Mouse (Mus musculus) embryonic facial prominence, embryonic 14.5 days (tissue): ENCODE results near the gene Emd. TPM values are rescaled to one million over a fixed set of nuclear protein-coding genes. Genes with fewer than 3 reads are reported as not detected.

Experiments
- ATAC-seq: fragments of 200-750 bp; cut with Nextera tagmentation; 2 replicates; pipeline ENCODE4 v1.8.0; 2017; ENCODE audit warnings: low read depth, moderate number of reproducible peaks, moderate TSS enrichment
- DNase-seq: peaks from one replicate; pipeline ENCODE4 v3.0.0-alpha.2; 2015; ENCODE audit warnings: low spot score
- H3K27ac ChIP-seq: fragments of 300-500 bp; sonication (generic); replicated peaks from 2 replicates; pipeline ENCODE4 v1.5.1; 2014; ENCODE audit warnings: low read depth, mild to moderate bottlenecking, low read length, moderate library complexity
- H3K27me3 ChIP-seq: fragments of 300-500 bp; sonication (generic); replicated peaks from 2 replicates; pipeline ENCODE4 v1.6.1; 2014; ENCODE audit warnings: low read length; ENCODE audit not compliant: control insufficient read depth, insufficient read depth
- H3K36me3 ChIP-seq: fragments of 300-500 bp; sonication (generic); 2 replicates; pipeline ENCODE4 v1.6.1; 2014; ENCODE audit warnings: low read length, mixed read lengths; ENCODE audit not compliant: control insufficient read depth, insufficient read depth
- H3K4me1 ChIP-seq: fragments of 300-500 bp; sonication (generic); 2 replicates; pipeline ENCODE4 v1.6.1; 2014; ENCODE audit warnings: antibody characterized with exemption, low read length; ENCODE audit not compliant: control insufficient read depth, insufficient read depth
- H3K4me2 ChIP-seq: fragments of 300-500 bp; sonication (generic); 2 replicates; pipeline ENCODE4 v1.6.1; 2014; ENCODE audit warnings: low read depth, mild to moderate bottlenecking, low read length, moderate library complexity, mixed read lengths
- H3K4me3 ChIP-seq: fragments of 300-500 bp; sonication (generic); 2 replicates; pipeline ENCODE4 v1.5.1; 2014; ENCODE audit warnings: low read depth, mild to moderate bottlenecking, low read length
- H3K9ac ChIP-seq: fragments of 300-500 bp; sonication (generic); 2 replicates; pipeline ENCODE4 v1.6.1; 2014; ENCODE audit warnings: low read depth, mild to moderate bottlenecking, low read length, moderate library complexity, mixed read lengths
- H3K9me3 ChIP-seq: fragments of 300-500 bp; sonication (generic); 2 replicates; pipeline ENCODE4 v1.6.1; 2016; ENCODE audit warnings: low read length; ENCODE audit not compliant: control insufficient read depth
- WGBS: fragments of 180-500 bp; shearing (Covaris S2); extraction: QIAGEN DNeasy Blood & Tissue Kit; methylation state at CpG from one replicate; pipeline ENCODE4 v1.1.7; 2014; 5-methylcytosine and 5-hydroxymethylcytosine counted together
- polyA plus RNA-seq: library from polyadenylated mRNA; unstranded; fragments of >200 nt; fragmentation: Nextera tagmentation; extraction: Ambion mirVana; gene quantifications from 2 replicates; pipeline ENCODE4 v1.2.1, GENCODE M21; 2014

Emd gene
- polyA plus RNA-seq, 1 experiment from 2014 or later = 26.9 TPM

GRCm38 (mm10) chrX:74244614-74245083 is 9.8 kb upstream of the Emd start:
- peak; percentile 94 for DNase-seq
- peak overlapping the region; percentile 96 for H3K27ac ChIP-seq
- H3K36me3 ChIP-seq = peaks cover 35% of the 10 kb centered on the region
- WGBS = 12% methylated on average over 3 of the region's 3 CpGs
- H3K27me3 ChIP-seq = no peaks in the 10 kb centered on the region
- H3K9ac ChIP-seq = peak overlapping the region; percentile 81
- peak overlapping the region; percentile 57 for H3K4me2 ChIP-seq
- ATAC-seq = peak; percentile 69
- peaks cover 3% of the 10 kb centered on the region; the same call in 1 of the 2 replicates for H3K4me1 ChIP-seq
- H3K4me3 ChIP-seq = peak overlapping the region; percentile 46
- no peaks in the 10 kb centered on the region for H3K9me3 ChIP-seq

GRCm38 (mm10) chrX:74245107-74245506 is 9.4 kb upstream of the Emd start:
- peak overlapping the region; percentile 96 for H3K27ac ChIP-seq
- H3K9ac ChIP-seq = peak overlapping the region; percentile 81
- 40% methylated on average over 1 of the region's 1 CpGs for WGBS
- no peak for DNase-seq
- no peak for ATAC-seq
- peak overlapping the region; percentile 57 for H3K4me2 ChIP-seq
- peaks cover 30% of the 10 kb centered on the region for H3K36me3 ChIP-seq
- no peaks in the 10 kb centered on the region for H3K27me3 ChIP-seq
- peaks cover 3% of the 10 kb centered on the region; the same call in 1 of the 2 replicates for H3K4me1 ChIP-seq
- H3K4me3 ChIP-seq = peak overlapping the region; percentile 46
- H3K9me3 ChIP-seq = no peaks in the 10 kb centered on the region

GRCm38 (mm10) chrX:74245687-74246086 is 8.8 kb upstream of the Emd start:
- WGBS = 38% methylated on average over 19 of the region's 21 CpGs
- no peaks in the 10 kb centered on the region for H3K27me3 ChIP-seq
- peaks cover 24% of the 10 kb centered on the region for H3K36me3 ChIP-seq
- peak overlapping the region; percentile 57 for H3K4me2 ChIP-seq
- DNase-seq = peak; percentile 90
- peak overlapping the region; percentile 46 for H3K4me3 ChIP-seq
- H3K27ac ChIP-seq = peak overlapping the region; percentile 96
- peak overlapping the region; percentile 81 for H3K9ac ChIP-seq
- peaks cover 3% of the 10 kb centered on the region; the same call in 1 of the 2 replicates for H3K4me1 ChIP-seq
- ATAC-seq = peak; percentile 71
- H3K9me3 ChIP-seq = no peaks in the 10 kb centered on the region

- H3K27me3 ChIP-seq = no peaks in the 10 kb centered on the region
- no peaks in the 10 kb centered on the region for H3K9me3 ChIP-seq
- ATAC-seq (peak; percentile 90), DNase-seq (peak; percentile 98)
- peak overlapping the region; percentile 59 for H3K4me2 ChIP-seq
- H3K27ac ChIP-seq = peak overlapping the region; percentile 96
- H3K4me1 ChIP-seq = peaks cover 3% of the 10 kb centered on the region; the same call in 1 of the 2 replicates
- H3K9ac ChIP-seq = peak overlapping the region; percentile 81
- WGBS = 20% methylated on average over 29 of the region's 38 CpGs
- H3K4me3 ChIP-seq = peak overlapping the region; percentile 46
- peaks cover 19% of the 10 kb centered on the region for H3K36me3 ChIP-seq
Measured at GRCm38 (mm10) chrX:74246213-74246681, 8.2 kb upstream of the Emd start.

- H3K4me3 ChIP-seq = peak overlapping the region; percentile 46
- peak; percentile 13 for ATAC-seq
- peak overlapping the region; percentile 59 for H3K4me2 ChIP-seq
- H3K27ac ChIP-seq = peak overlapping the region; percentile 88
- no peaks in the 10 kb centered on the region for H3K9me3 ChIP-seq
- peak overlapping the region; percentile 54 for H3K9ac ChIP-seq
- H3K36me3 ChIP-seq = peaks cover 14% of the 10 kb centered on the region
- H3K4me1 ChIP-seq = peaks cover 3% of the 10 kb centered on the region; the same call in 1 of the 2 replicates
- 29% methylated on average over 14 of the region's 15 CpGs for WGBS
- no peak for DNase-seq
- H3K27me3 ChIP-seq = no peaks in the 10 kb centered on the region
Measured at GRCm38 (mm10) chrX:74246693-74247092, 7.8 kb upstream of the Emd start.

- Histone ChIP-seq H3K4me2 (peak overlapping the region; percentile 62), H3K27ac (peak overlapping the region; percentile 80), H3K27me3 (no peaks in the 10 kb centered on the region), H3K36me3 (no peaks in the 10 kb centered on the region), H3K9ac (peak overlapping the region; percentile 64), H3K9me3 (no peaks in the 10 kb centered on the region), H3K4me1 (peaks cover 3% of the 10 kb centered on the region; the same call in 1 of the 2 replicates), H3K4me3 (peak overlapping the region; percentile 43)
- 13% methylated on average over 3 of the region's 3 CpGs for WGBS
- ATAC-seq (peak; percentile 3; the same call in 1 of the 2 replicates), DNase-seq (peak; percentile 88)
Measured at GRCm38 (mm10) chrX:74248651-74249050, 5.8 kb upstream of the Emd start.

- Histone ChIP-seq H3K27me3 (no peaks in the 10 kb centered on the region), H3K9me3 (no peaks in the 10 kb centered on the region), H3K4me1 (no peaks in the 10 kb centered on the region), H3K4me3 (peak within 1 kb of the TSS; percentile 43), H3K9ac (peak within 1 kb of the TSS; percentile 64), H3K4me2 (peak within 1 kb of the TSS; percentile 62), H3K36me3 (no peaks in the 10 kb centered on the region), H3K27ac (peak within 1 kb of the TSS; percentile 80)
- no peak for ATAC-seq
- 17% methylated on average over 21 of the region's 38 CpGs for WGBS
- DNase-seq = peak; percentile 63
Measured at GRCm38 (mm10) chrX:74249615-74250014, 4.9 kb upstream of the Emd start, which contains the start of gene Flna. Gene Flna (minus strand): TSS chrX:74249820.

- no peaks in the 10 kb centered on the region for H3K27me3 ChIP-seq
- H3K4me3 ChIP-seq = peak overlapping the region; percentile 58
- H3K27ac ChIP-seq = peak overlapping the region; percentile 93
- no peaks in the 10 kb centered on the region for H3K9me3 ChIP-seq
- H3K9ac ChIP-seq = peak overlapping the region; percentile 84
- H3K36me3 ChIP-seq = 0 out of 2 replicates have a peak, but pooled peaks cover 22% of the 10 kb centered on the region
- ATAC-seq = peak; percentile 53
- 37% methylated on average over 18 of the region's 31 CpGs for WGBS
- peak; percentile 7 for DNase-seq
- no peaks in the 10 kb centered on the region for H3K4me1 ChIP-seq
- peak overlapping the region; percentile 64 for H3K4me2 ChIP-seq
Measured at GRCm38 (mm10) chrX:74254888-74255565, 540 bp downstream of the Emd start.
